Mouse (Mus musculus): ENCODE measurements at regions not wholly inside any gene's neighbourhood (a gene's known extent, or its start where the extent isn't known, plus 50 kb on each side); places are given as distances from the start of the nearest gene placed in this dataset.

DNA sequence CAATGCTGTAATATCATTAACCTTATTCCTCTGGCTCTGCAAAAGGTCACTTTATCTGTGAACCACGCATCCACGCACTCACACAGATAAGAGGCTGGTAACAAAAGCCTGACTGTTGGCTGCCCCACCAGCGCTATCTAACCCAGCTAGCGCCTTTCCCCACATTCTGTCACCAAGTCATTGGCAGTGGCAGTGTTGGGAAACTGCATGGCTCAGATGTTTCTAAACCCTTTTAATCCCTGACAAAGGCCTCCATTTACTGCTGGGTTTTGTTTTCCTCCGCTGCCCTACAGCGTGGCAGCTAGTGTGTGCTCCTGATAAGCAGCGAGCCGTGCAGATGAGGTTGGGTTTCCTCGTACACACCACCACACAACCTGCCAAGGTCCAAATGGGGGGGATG, 55.7 kb downstream of the Id4 start:
- no peak overlapping the region for H3K9ac ChIP-seq (ENCODE audit: low read depth, low read length)
- peaks cover 3% of the 10 kb centered on the region for H3K4me1 ChIP-seq (ENCODE audit: control insufficient read depth, insufficient read depth, low read depth, low read length)
- H3K27me3 ChIP-seq (replicated peaks; ENCODE audit: control insufficient read depth, insufficient read depth, low read length) = no peaks in the 10 kb centered on the region
- ATAC-seq = 0 out of 2 replicates have a peak, but pooled peaks have one; percentile 37
- no peak overlapping the region for H3K4me2 ChIP-seq (ENCODE audit: low read length)
- no peak overlapping the region for H3K4me3 ChIP-seq (ENCODE audit: low read length)
- 18% methylated on average over 9 of the region's 9 CpGs for WGBS
- H3K36me3 ChIP-seq (ENCODE audit: control insufficient read depth, insufficient read depth, low read length) = no peaks in the 10 kb centered on the region
- no peaks in the 10 kb centered on the region for H3K9me3 ChIP-seq (ENCODE audit: control insufficient read depth, low read length)
- no peak overlapping the region for H3K27ac ChIP-seq (ENCODE audit: low read depth, low read length)

DNA sequence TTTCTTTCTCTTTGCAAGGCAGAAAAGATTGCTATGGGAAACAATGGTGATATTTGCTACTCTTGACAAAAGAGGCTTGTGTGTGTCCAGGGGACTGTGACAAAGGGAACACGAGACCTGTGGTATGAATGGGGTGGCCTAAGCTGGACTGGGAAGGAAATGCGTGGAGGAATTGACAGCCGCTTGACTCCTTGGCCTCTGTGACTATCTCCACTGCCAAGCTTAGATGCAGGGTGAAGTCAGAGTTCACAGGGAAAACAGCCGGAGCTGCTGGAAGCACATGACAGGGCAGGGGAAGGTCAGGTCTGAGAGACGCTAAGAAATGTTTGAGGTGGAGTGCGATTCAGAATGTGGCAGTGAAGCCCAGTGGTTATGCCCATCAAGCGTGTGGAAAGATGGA, 56.4 kb downstream of the Id4 start:
- peaks cover 3% of the 10 kb centered on the region for H3K4me1 ChIP-seq (ENCODE audit: control insufficient read depth, insufficient read depth, low read depth, low read length)
- H3K9ac ChIP-seq (ENCODE audit: low read depth, low read length) = no peak overlapping the region
- H3K27me3 ChIP-seq (replicated peaks; ENCODE audit: control insufficient read depth, insufficient read depth, low read length) = no peaks in the 10 kb centered on the region
- no peaks in the 10 kb centered on the region for H3K9me3 ChIP-seq (ENCODE audit: control insufficient read depth, low read length)
- no peak overlapping the region for H3K27ac ChIP-seq (ENCODE audit: low read depth, low read length)
- no peak overlapping the region for H3K4me2 ChIP-seq (ENCODE audit: low read length)
- 30% methylated on average over 7 of the region's 7 CpGs for WGBS
- ATAC-seq = no peak
- H3K36me3 ChIP-seq (ENCODE audit: control insufficient read depth, insufficient read depth, low read length) = no peaks in the 10 kb centered on the region
- H3K4me3 ChIP-seq (ENCODE audit: low read length) = no peak overlapping the region

DNA sequence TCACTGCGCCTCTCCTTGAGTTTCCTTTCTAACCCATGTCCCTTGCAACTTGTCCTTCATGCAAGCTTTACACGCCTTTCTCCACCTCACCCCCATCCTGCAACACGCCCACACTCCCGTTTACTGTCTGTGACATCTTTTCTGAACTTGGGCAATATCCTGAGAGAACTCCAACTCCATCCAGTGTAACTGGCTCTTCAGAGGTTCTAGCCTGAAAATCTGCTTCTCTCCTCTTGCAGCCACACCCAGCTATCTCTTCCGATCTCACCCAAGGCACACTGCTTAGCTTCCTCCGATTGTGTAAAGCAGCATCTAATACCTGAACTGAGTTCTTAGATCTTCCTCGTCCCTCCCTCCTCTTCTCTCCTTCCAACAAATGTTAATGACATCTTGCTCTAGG, 58.0 kb downstream of the Id4 start:
- Histone ChIP-seq H3K27me3 (replicated peaks; ENCODE audit: control insufficient read depth, insufficient read depth, low read length) (no peaks in the 10 kb centered on the region), H3K9ac (ENCODE audit: low read depth, low read length) (no peak overlapping the region), H3K4me2 (ENCODE audit: low read length) (no peak overlapping the region), H3K27ac (ENCODE audit: low read depth, low read length) (no peak overlapping the region), H3K9me3 (ENCODE audit: control insufficient read depth, low read length) (no peaks in the 10 kb centered on the region), H3K4me3 (ENCODE audit: low read length) (no peak overlapping the region), H3K4me1 (ENCODE audit: control insufficient read depth, insufficient read depth, low read depth, low read length) (peaks cover 3% of the 10 kb centered on the region), H3K36me3 (ENCODE audit: control insufficient read depth, insufficient read depth, low read length) (no peaks in the 10 kb centered on the region)
- WGBS = 88% methylated on average over 7 of the region's 7 CpGs
- no peak for ATAC-seq

DNA sequence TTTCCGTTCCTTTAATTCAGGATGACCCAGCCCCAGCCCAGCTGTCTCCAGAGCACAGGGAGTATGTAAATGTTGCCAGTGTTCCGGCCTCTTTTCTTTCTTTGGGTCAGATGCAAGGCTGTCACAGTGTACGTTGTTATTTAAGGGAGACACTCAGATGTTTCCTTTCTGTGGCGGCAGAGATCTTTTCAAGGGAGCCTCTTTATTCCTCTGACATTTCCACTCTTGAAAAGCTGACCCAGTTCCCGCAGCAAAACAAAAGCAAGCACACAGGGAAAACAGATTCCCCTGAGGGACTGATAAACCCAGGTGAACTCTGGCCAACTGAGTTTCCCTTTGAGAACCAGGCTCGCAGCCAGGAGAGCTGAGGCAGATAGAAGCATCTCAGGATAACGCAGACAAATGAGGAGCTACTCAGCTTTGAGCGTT, 63.3 kb downstream of the Id4 start:
- H3K9ac ChIP-seq (ENCODE audit: low read depth, low read length) = 0 out of 2 replicates have a peak overlapping the region, but pooled peaks have one; percentile 30
- H3K4me1 ChIP-seq (ENCODE audit: control insufficient read depth, insufficient read depth, low read depth, low read length) = peaks cover 3% of the 10 kb centered on the region
- peak overlapping the region; percentile 26 for H3K4me2 ChIP-seq (ENCODE audit: low read length)
- no peaks in the 10 kb centered on the region for H3K36me3 ChIP-seq (ENCODE audit: control insufficient read depth, insufficient read depth, low read length)
- WGBS = 3% methylated on average over 8 of the region's 8 CpGs
- H3K27ac ChIP-seq (ENCODE audit: low read depth, low read length) = peak overlapping the region; percentile 13; the same call in 1 of the 2 replicates
- no peaks in the 10 kb centered on the region for H3K9me3 ChIP-seq (ENCODE audit: control insufficient read depth, low read length)
- H3K27me3 ChIP-seq (replicated peaks; ENCODE audit: control insufficient read depth, insufficient read depth, low read length) = no peaks in the 10 kb centered on the region
- H3K4me3 ChIP-seq (ENCODE audit: low read length) = no peak overlapping the region
- peak; percentile 71; the same call in 1 of the 2 replicates for ATAC-seq

DNA sequence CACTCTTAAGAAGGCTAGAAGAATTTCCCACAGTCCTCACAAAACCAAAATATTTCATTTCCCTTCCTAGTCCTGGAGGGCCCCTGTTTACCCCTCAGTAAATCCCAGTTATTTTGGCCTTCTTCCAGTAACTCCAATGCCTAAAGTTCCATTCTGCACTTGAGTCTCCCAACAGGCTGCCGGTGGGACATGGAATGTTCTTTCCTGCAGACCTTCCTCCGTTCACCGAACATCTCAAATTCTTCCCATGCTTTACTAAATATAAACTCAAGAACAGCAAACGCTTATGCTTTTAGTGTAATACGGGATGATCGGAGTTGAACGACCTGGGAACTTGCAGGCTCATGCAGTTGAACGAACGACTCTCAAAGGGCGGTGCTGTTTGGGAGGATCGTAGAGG, 69.6 kb downstream of the Id4 start:
- Histone ChIP-seq H3K4me1 (ENCODE audit: control insufficient read depth, insufficient read depth, low read depth, low read length) (no peaks in the 10 kb centered on the region), H3K4me2 (ENCODE audit: low read length) (no peak overlapping the region), H3K27ac (ENCODE audit: low read depth, low read length) (no peak overlapping the region), H3K4me3 (ENCODE audit: low read length) (no peak overlapping the region), H3K36me3 (ENCODE audit: control insufficient read depth, insufficient read depth, low read length) (no peaks in the 10 kb centered on the region), H3K27me3 (replicated peaks; ENCODE audit: control insufficient read depth, insufficient read depth, low read length) (no peaks in the 10 kb centered on the region), H3K9ac (ENCODE audit: low read depth, low read length) (no peak overlapping the region), H3K9me3 (ENCODE audit: control insufficient read depth, low read length) (no peaks in the 10 kb centered on the region)
- ATAC-seq = no peak
- 86% methylated on average over 11 of the region's 11 CpGs for WGBS

DNA sequence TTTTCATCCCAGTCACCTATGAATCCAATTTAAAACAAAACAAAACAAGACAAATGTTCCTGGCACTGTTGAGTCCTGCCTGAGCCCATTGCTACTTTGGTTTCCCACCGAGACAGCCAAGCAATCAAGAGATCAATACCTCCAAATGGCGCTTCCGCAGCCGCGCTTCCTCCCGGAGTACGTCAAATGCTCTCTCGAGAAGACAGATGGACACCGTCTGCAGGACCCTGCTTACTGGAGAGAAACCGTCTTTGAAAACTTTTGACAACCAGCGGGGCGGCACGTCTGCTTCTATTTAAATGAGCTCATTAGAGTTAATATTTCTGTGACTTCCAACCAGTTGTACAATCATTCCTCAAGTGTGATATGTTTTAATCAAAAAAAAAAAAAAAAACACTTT, 75.1 kb downstream of the Id4 start:
- no peak overlapping the region for H3K4me2 ChIP-seq (ENCODE audit: low read length)
- 50% methylated on average over 13 of the region's 13 CpGs for WGBS
- H3K4me3 ChIP-seq (ENCODE audit: low read length) = no peak overlapping the region
- H3K27me3 ChIP-seq (replicated peaks; ENCODE audit: control insufficient read depth, insufficient read depth, low read length) = no peaks in the 10 kb centered on the region
- no peak overlapping the region for H3K9ac ChIP-seq (ENCODE audit: low read depth, low read length)
- no peak overlapping the region for H3K27ac ChIP-seq (ENCODE audit: low read depth, low read length)
- no peaks in the 10 kb centered on the region for H3K9me3 ChIP-seq (ENCODE audit: control insufficient read depth, low read length)
- H3K4me1 ChIP-seq (ENCODE audit: control insufficient read depth, insufficient read depth, low read depth, low read length) = no peaks in the 10 kb centered on the region
- ATAC-seq = no peak
- H3K36me3 ChIP-seq (ENCODE audit: control insufficient read depth, insufficient read depth, low read length) = no peaks in the 10 kb centered on the region

DNA sequence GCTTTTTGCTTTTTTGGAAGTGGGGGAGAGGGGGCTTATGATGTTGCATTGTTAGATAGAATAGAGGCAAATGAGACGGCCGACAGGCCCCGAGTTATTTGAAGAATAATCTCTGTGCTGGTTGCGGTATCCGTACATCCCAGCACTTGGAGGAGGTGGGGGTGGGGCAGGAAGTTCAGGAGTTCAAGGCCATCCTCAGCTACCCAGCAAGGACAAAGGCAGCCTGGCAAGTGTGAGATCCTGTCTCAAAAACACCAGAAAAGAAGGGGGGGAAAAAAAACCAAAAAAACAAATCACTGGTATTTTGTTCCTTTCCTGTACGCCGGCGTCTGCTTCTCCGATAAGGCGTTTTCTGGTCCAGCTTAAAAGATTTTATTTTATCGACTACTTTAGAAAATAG, 75.6 kb downstream of the Id4 start:
- no peak overlapping the region for H3K4me3 ChIP-seq (ENCODE audit: low read length)
- WGBS = 73% methylated on average over 11 of the region's 11 CpGs
- no peaks in the 10 kb centered on the region for H3K27me3 ChIP-seq (replicated peaks; ENCODE audit: control insufficient read depth, insufficient read depth, low read length)
- H3K4me2 ChIP-seq (ENCODE audit: low read length) = no peak overlapping the region
- no peaks in the 10 kb centered on the region for H3K4me1 ChIP-seq (ENCODE audit: control insufficient read depth, insufficient read depth, low read depth, low read length)
- no peaks in the 10 kb centered on the region for H3K9me3 ChIP-seq (ENCODE audit: control insufficient read depth, low read length)
- ATAC-seq = no peak
- no peaks in the 10 kb centered on the region for H3K36me3 ChIP-seq (ENCODE audit: control insufficient read depth, insufficient read depth, low read length)
- H3K27ac ChIP-seq (ENCODE audit: low read depth, low read length) = no peak overlapping the region
- H3K9ac ChIP-seq (ENCODE audit: low read depth, low read length) = no peak overlapping the region

DNA sequence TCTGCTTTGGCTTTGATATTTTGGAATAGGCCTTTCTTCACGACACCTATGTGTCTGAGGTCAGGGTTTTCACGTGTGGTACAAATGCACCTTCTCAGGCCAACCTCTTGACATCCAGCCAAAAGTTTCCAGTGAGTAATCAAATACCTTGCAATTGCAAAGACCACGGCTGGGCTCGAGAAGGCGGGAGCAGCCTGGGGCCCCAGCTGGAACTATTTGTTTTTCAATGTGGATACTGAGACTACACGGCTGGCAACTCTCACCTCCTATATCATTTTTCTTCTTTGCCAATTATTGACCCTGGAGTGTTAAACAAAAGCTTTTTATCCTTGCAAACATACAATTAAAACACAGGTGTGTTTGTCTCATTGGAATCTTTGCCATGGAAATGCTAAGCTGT, 77.5 kb downstream of the Id4 start:
- H3K4me1 ChIP-seq (ENCODE audit: control insufficient read depth, insufficient read depth, low read depth, low read length) = no peaks in the 10 kb centered on the region
- H3K36me3 ChIP-seq (ENCODE audit: control insufficient read depth, insufficient read depth, low read length) = no peaks in the 10 kb centered on the region
- no peak overlapping the region for H3K9ac ChIP-seq (ENCODE audit: low read depth, low read length)
- 58% methylated on average over 6 of the region's 6 CpGs for WGBS
- no peak overlapping the region for H3K4me3 ChIP-seq (ENCODE audit: low read length)
- no peak for ATAC-seq
- no peak overlapping the region for H3K4me2 ChIP-seq (ENCODE audit: low read length)
- H3K27me3 ChIP-seq (replicated peaks; ENCODE audit: control insufficient read depth, insufficient read depth, low read length) = no peaks in the 10 kb centered on the region
- H3K27ac ChIP-seq (ENCODE audit: low read depth, low read length) = no peak overlapping the region
- H3K9me3 ChIP-seq (ENCODE audit: control insufficient read depth, low read length) = no peaks in the 10 kb centered on the region

DNA sequence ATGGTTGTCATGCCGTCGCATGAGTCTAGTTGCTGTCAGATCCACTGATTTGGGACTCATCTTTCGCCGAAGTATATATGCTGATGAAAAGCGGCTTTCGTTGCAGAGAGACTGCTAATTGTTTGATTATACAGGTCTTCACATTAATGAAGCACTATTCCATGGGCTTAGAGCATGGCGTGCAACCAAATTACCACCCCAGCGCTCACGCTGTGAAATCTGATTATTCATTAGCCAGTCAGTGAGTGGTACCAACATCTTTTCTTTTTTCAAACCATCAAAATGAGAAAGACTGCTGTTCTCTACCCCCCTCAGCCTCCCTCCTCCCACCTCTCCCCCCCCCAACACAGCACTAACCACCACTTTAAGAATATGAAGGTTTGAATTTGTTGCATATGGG, 89.1 kb downstream of the Id4 start:
- WGBS = 52% methylated on average over 9 of the region's 9 CpGs
- Histone ChIP-seq H3K4me3 (ENCODE audit: low read length) (no peak overlapping the region), H3K4me2 (ENCODE audit: low read length) (no peak overlapping the region)

DNA sequence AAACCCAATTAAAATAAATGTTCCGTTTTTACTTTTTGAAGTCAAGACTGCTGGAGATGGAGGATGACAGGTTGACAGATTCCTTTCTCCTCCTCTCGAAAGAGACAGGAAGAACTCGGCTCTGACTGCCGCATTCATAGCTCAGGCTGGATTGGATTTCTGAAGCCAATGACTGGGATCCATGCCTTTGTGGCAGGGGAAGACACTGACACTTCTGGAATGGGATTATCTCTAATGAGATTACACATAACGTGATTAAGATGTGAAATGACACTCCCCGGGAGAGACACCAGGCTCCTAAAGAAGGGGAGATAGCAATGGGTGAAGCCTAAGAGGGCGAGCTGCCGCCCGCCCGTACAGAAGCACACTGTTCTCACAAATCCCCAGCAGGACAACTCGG, 89.9 kb downstream of the Id4 start:
- H3K9me3 ChIP-seq (ENCODE audit: control insufficient read depth, low read length) = no peaks in the 10 kb centered on the region
- H3K4me3 ChIP-seq (ENCODE audit: low read length) = no peak overlapping the region
- H3K4me2 ChIP-seq (ENCODE audit: low read length) = no peak overlapping the region
- no peak overlapping the region for H3K9ac ChIP-seq (ENCODE audit: low read depth, low read length)
- 56% methylated on average over 11 of the region's 11 CpGs for WGBS
- H3K27me3 ChIP-seq (replicated peaks; ENCODE audit: control insufficient read depth, insufficient read depth, low read length) = no peaks in the 10 kb centered on the region
- H3K27ac ChIP-seq (ENCODE audit: low read depth, low read length) = no peak overlapping the region
- no peaks in the 10 kb centered on the region for H3K4me1 ChIP-seq (ENCODE audit: control insufficient read depth, insufficient read depth, low read depth, low read length)
- ATAC-seq = no peak
- H3K36me3 ChIP-seq (ENCODE audit: control insufficient read depth, insufficient read depth, low read length) = no peaks in the 10 kb centered on the region

More for the DNA sequence above, 89.1 kb downstream of the Id4 start:
- Histone ChIP-seq H3K27me3 (replicated peaks; ENCODE audit: control insufficient read depth, insufficient read depth, low read length) (no peaks in the 10 kb centered on the region), H3K9ac (ENCODE audit: low read depth, low read length) (no peak overlapping the region), H3K4me1 (ENCODE audit: control insufficient read depth, insufficient read depth, low read depth, low read length) (no peaks in the 10 kb centered on the region), H3K36me3 (ENCODE audit: control insufficient read depth, insufficient read depth, low read length) (no peaks in the 10 kb centered on the region), H3K27ac (ENCODE audit: low read depth, low read length) (no peak overlapping the region), H3K9me3 (ENCODE audit: control insufficient read depth, low read length) (no peaks in the 10 kb centered on the region)
- ATAC-seq = no peak
